Mouse (Mus musculus) hindbrain, embryonic 16.5 days (tissue): Measurements from ENCODE around the gene Ghrl. TPM values are rescaled to one million over a fixed set of nuclear protein-coding genes. Genes with fewer than 3 reads are reported as not detected.
"Not testable (repeated sequence)": the region's sequence is repeated elsewhere in the genome, so short reads cannot be mapped to it uniquely, and the experiment has no call there.

Experiments
- ATAC-seq: fragments of 200-750 bp; cut with Nextera tagmentation; 2 replicates; pipeline ENCODE4 v1.8.0; 2017; ENCODE audit warnings: moderate TSS enrichment, moderate library complexity
- H3K27ac ChIP-seq: fragments of 300-500 bp; sonication (generic); 2 replicates; pipeline ENCODE4 v1.5.1; 2014; ENCODE audit warnings: low read depth, mild to moderate bottlenecking, control low read depth, low read length, moderate library complexity
- H3K27me3 ChIP-seq: fragments of 300-500 bp; sonication (generic); replicated peaks from 2 replicates; pipeline ENCODE4 v1.6.1; 2014; ENCODE audit warnings: low read length; ENCODE audit not compliant: control insufficient read depth, insufficient read depth
- H3K36me3 ChIP-seq: fragments of 300-500 bp; sonication (generic); 2 replicates; pipeline ENCODE4 v1.6.1; 2014; ENCODE audit warnings: mild to moderate bottlenecking, low read length, moderate library complexity, mixed read lengths; ENCODE audit not compliant: control insufficient read depth, insufficient read depth
- H3K4me1 ChIP-seq: fragments of 300-500 bp; sonication (generic); 2 replicates; pipeline ENCODE4 v1.6.1; 2014; ENCODE audit warnings: low read depth, low read length; ENCODE audit not compliant: control insufficient read depth, insufficient read depth
- H3K4me2 ChIP-seq: fragments of 300-500 bp; sonication (generic); 2 replicates; pipeline ENCODE4 v1.6.1; 2014; ENCODE audit warnings: mild to moderate bottlenecking, low read length, control low read depth, moderate library complexity
- H3K4me3 ChIP-seq: fragments of 300-500 bp; sonication (generic); 2 replicates; pipeline ENCODE4 v1.5.1; 2014; ENCODE audit warnings: mild to moderate bottlenecking, low read length, control low read depth, moderate library complexity
- H3K9ac ChIP-seq: fragments of 300-500 bp; sonication (generic); 2 replicates; pipeline ENCODE4 v1.6.1; 2014; ENCODE audit warnings: low read depth, mild to moderate bottlenecking, control low read depth, low read length, moderate library complexity
- H3K9me3 ChIP-seq: fragments of 300-500 bp; sonication (generic); 2 replicates; pipeline ENCODE4 v1.6.1; 2014; ENCODE audit warnings: mild to moderate bottlenecking, low read length, moderate library complexity; ENCODE audit not compliant: control insufficient read depth
- WGBS: fragments of 180-500 bp; shearing (Covaris S2); extraction: QIAGEN DNeasy Blood & Tissue Kit; methylation state at CpG from one replicate; pipeline ENCODE4 v1.1.7; 2014; 5-methylcytosine and 5-hydroxymethylcytosine counted together
- microRNA-seq: library from miRNA; unstranded; fragments of <30 nt; microRNA quantifications from one replicate; pipeline ENCODE4, GENCODE M21; 2017
- polyA plus RNA-seq: library from polyadenylated mRNA; unstranded; fragments of >200 nt; fragmentation: Nextera tagmentation; extraction: Ambion mirVana; gene quantifications from 2 replicates; pipeline ENCODE4 v1.2.1, GENCODE M21; 2015

Ghrl gene
- polyA plus RNA-seq, 1 experiment from 2014 or later: 0.93 TPM

- no peaks in the 10 kb centered on the region for H3K36me3 ChIP-seq
- no peaks in the 10 kb centered on the region for H3K9me3 ChIP-seq
- no peak overlapping the region for H3K4me2 ChIP-seq
- H3K9ac ChIP-seq: no peak overlapping the region
- H3K27ac ChIP-seq: no peak overlapping the region
- no peaks in the 10 kb centered on the region for H3K4me1 ChIP-seq
- H3K27me3 ChIP-seq: no peaks in the 10 kb centered on the region
- WGBS: 93% methylated on average over 9 of the region's 9 CpGs
- H3K4me3 ChIP-seq: no peak overlapping the region
- ATAC-seq: no peak
Observed at GRCm38 (mm10) chr6:113675991-113676390, 43.7 kb downstream of the Ghrl start.

GRCm38 (mm10) chr6:113675234-113675633 lies 44.4 kb downstream of the Ghrl start:
- no peak for ATAC-seq

GRCm38 (mm10) chr6:113672989-113673388 lies 46.7 kb downstream of the Ghrl start:
- H3K27ac ChIP-seq: no peak overlapping the region
- H3K4me3 ChIP-seq: no peak overlapping the region
- H3K27me3 ChIP-seq: no peaks in the 10 kb centered on the region
- H3K9ac ChIP-seq: no peak overlapping the region
- H3K36me3 ChIP-seq: no peaks in the 10 kb centered on the region
- no peak overlapping the region for H3K4me2 ChIP-seq
- H3K9me3 ChIP-seq: no peaks in the 10 kb centered on the region
- no peaks in the 10 kb centered on the region for H3K4me1 ChIP-seq
- 84% methylated on average over 6 of the region's 6 CpGs for WGBS
- no peak for ATAC-seq

More at GRCm38 (mm10) chr6:113675234-113675633, 44.4 kb downstream of the Ghrl start:
- no peak overlapping the region for H3K4me2 ChIP-seq
- no peak overlapping the region for H3K9ac ChIP-seq
- H3K27me3 ChIP-seq: no peaks in the 10 kb centered on the region
- H3K4me3 ChIP-seq: no peak overlapping the region
- WGBS: 85% methylated on average over 4 of the region's 4 CpGs
- H3K27ac ChIP-seq: no peak overlapping the region
- H3K9me3 ChIP-seq: no peaks in the 10 kb centered on the region
- H3K4me1 ChIP-seq: no peaks in the 10 kb centered on the region
- H3K36me3 ChIP-seq: no peaks in the 10 kb centered on the region

- H3K9me3 ChIP-seq, H3K27me3 ChIP-seq, H3K9ac ChIP-seq, ATAC-seq, H3K4me3 ChIP-seq, H3K36me3 ChIP-seq, H3K27ac ChIP-seq, H3K4me2 ChIP-seq, H3K4me1 ChIP-seq: not testable (repeated sequence)
- 83% methylated on average over 1 of the region's 1 CpGs for WGBS
Observed at GRCm38 (mm10) chr6:113672029-113672428, 47.7 kb downstream of the Ghrl start.

- H3K9ac ChIP-seq: no peak overlapping the region
- no peaks in the 10 kb centered on the region for H3K9me3 ChIP-seq
- no peak overlapping the region for H3K27ac ChIP-seq
- 70% methylated on average over 7 of the region's 7 CpGs for WGBS
- H3K4me2 ChIP-seq: no peak overlapping the region
- H3K4me3 ChIP-seq: no peak overlapping the region
- no peaks in the 10 kb centered on the region for H3K4me1 ChIP-seq
- no peak for ATAC-seq
- no peaks in the 10 kb centered on the region for H3K27me3 ChIP-seq
- no peaks in the 10 kb centered on the region for H3K36me3 ChIP-seq
Observed at GRCm38 (mm10) chr6:113669821-113670220, 49.9 kb downstream of the Ghrl start.

- 47% methylated on average over 15 of the region's 15 CpGs for WGBS
- ATAC-seq: no peak
Observed at GRCm38 (mm10) chr6:113668287-113669154, 51.2 kb downstream of the Ghrl start.

GRCm38 (mm10) chr6:113667611-113668122 lies 52.0 kb downstream of the Ghrl start:
- no peak overlapping the region for H3K9ac ChIP-seq
- WGBS: 72% methylated on average over 8 of the region's 8 CpGs
- H3K4me2 ChIP-seq: no peak overlapping the region
- ATAC-seq: no peak
- H3K4me3 ChIP-seq: no peak overlapping the region
- no peaks in the 10 kb centered on the region for H3K36me3 ChIP-seq
- no peaks in the 10 kb centered on the region for H3K27me3 ChIP-seq
- H3K9me3 ChIP-seq: no peaks in the 10 kb centered on the region
- no peaks in the 10 kb centered on the region for H3K4me1 ChIP-seq
- no peak overlapping the region for H3K27ac ChIP-seq

More at GRCm38 (mm10) chr6:113668287-113669154, 51.2 kb downstream of the Ghrl start:
- Histone ChIP-seq H3K27ac (no peak overlapping the region), H3K9ac (no peak overlapping the region), H3K27me3 (no peaks in the 10 kb centered on the region), H3K36me3 (no peaks in the 10 kb centered on the region), H3K4me1 (no peaks in the 10 kb centered on the region), H3K9me3 (no peaks in the 10 kb centered on the region), H3K4me3 (no peak overlapping the region), H3K4me2 (no peak overlapping the region)

Small RNAs within 50 kb of the gene (microRNA-seq; reads per million reads assigned to microRNA genes)
- gene Mir7042: not detected

Other genes with a start within 250 kb of the Ghrl start
- 4.4 and 5.9 TPM in 2 replicates for gene Il17rc, start 248.5 kb downstream of the Ghrl start, polyA plus RNA-seq
- 92.9 and 96.4 TPM in 2 replicates for gene Creld1, start 236.6 kb downstream of the Ghrl start, polyA plus RNA-seq
- gene Prrt3, start 217.9 kb downstream of the Ghrl start, polyA plus RNA-seq: 14.2 and 14.5 TPM in 2 replicates
- 120 and 124 TPM in 2 replicates for gene Emc3, start 188.2 kb downstream of the Ghrl start, polyA plus RNA-seq
- gene Fancd2, start 188.2 kb downstream of the Ghrl start, polyA plus RNA-seq: 1.9 and 2.1 TPM in 2 replicates
- 0.21 and 0.22 TPM in 2 replicates for gene Fancd2os, start 119.2 kb downstream of the Ghrl start, polyA plus RNA-seq
- 246 and 270 TPM in 2 replicates for gene Brk1, start 115.1 kb downstream of the Ghrl start, polyA plus RNA-seq
- gene Vhl, start 95.9 kb downstream of the Ghrl start, polyA plus RNA-seq: 73.0 and 74.5 TPM in 2 replicates
- 2.6 and 2.8 TPM in 2 replicates for gene Irak2, start 81.4 kb downstream of the Ghrl start, polyA plus RNA-seq
- gene Tatdn2, start 22.8 kb downstream of the Ghrl start, polyA plus RNA-seq: 0.56 and 1.3 TPM in 2 replicates
- 197 TPM in 2 replicates for gene Sec13, start 20.9 kb upstream of the Ghrl start, polyA plus RNA-seq